Mouse (Mus musculus) stomach, postnatal 0 days (tissue): ENCODE results near the gene Olfr1382. TPM values are rescaled to one million over a fixed set of nuclear protein-coding genes. Genes with fewer than 3 reads are reported as not detected.
A peak's percentile ranks its signal among the peaks of the same experiment; 100 is the strongest.
"Not testable (repeated sequence)": the region's sequence is repeated elsewhere in the genome, so short reads cannot be mapped to it uniquely, and the experiment has no call there.

Source experiments
- ATAC-seq: fragments of 200-750 bp; cut with Nextera tagmentation; 2 replicates; pipeline ENCODE4 v1.8.0; 2017; ENCODE audit not compliant: low FRiP score, low TSS enrichment
- DNase-seq: peaks from one replicate; pipeline ENCODE4 v3.0.0-alpha.2; 2016; ENCODE audit warnings: low spot score
- H3K27ac ChIP-seq: fragments of 300-500 bp; sonication (generic); replicated peaks from 2 replicates; pipeline ENCODE4 v1.5.1; 2014; ENCODE audit warnings: mild to moderate bottlenecking, control low read depth
- H3K27me3 ChIP-seq: fragments of 300-500 bp; sonication (generic); 2 replicates; pipeline ENCODE4 v1.6.1; 2014; ENCODE audit warnings: low read length; ENCODE audit not compliant: control insufficient read depth, insufficient read depth
- H3K36me3 ChIP-seq: fragments of 300-500 bp; sonication (generic); 2 replicates; pipeline ENCODE4 v1.6.1; 2014; ENCODE audit warnings: low read length, mixed read lengths; ENCODE audit not compliant: control insufficient read depth, insufficient read depth
- H3K4me1 ChIP-seq: fragments of 300-500 bp; sonication (generic); replicated peaks from 2 replicates; pipeline ENCODE4 v1.6.1; 2014; ENCODE audit warnings: antibody characterized with exemption; ENCODE audit not compliant: control insufficient read depth, insufficient read depth
- H3K4me2 ChIP-seq: fragments of 300-500 bp; sonication (generic); replicated peaks from 2 replicates; pipeline ENCODE4 v1.6.1; 2014; ENCODE audit warnings: low read depth, mild to moderate bottlenecking, control low read depth, moderate library complexity
- H3K4me3 ChIP-seq: fragments of 300-500 bp; sonication (generic); 2 replicates; pipeline ENCODE4 v1.5.1; 2014; ENCODE audit warnings: low read depth, low read length, control low read depth
- H3K9ac ChIP-seq: fragments of 300-500 bp; sonication (generic); 2 replicates; pipeline ENCODE4 v1.6.1; 2014; ENCODE audit warnings: mild to moderate bottlenecking, low read length, control low read depth, mixed read lengths
- H3K9me3 ChIP-seq: fragments of 300-500 bp; sonication (generic); 2 replicates; pipeline ENCODE4 v1.6.1; 2016; ENCODE audit warnings: low read length; ENCODE audit not compliant: control insufficient read depth
- CTCF ChIP-seq: IDR thresholded peaks from 2 replicates; pipeline ENCODE4 v1.5.1; 2016; ENCODE audit warnings: antibody characterized with exemption, low read depth, mild to moderate bottlenecking, moderate library complexity
- WGBS: fragments of 180-500 bp; shearing (Covaris S2); extraction: QIAGEN DNeasy Blood & Tissue Kit; methylation state at CpG from one replicate; pipeline ENCODE4 v1.1.7; 2014; 5-methylcytosine and 5-hydroxymethylcytosine counted together
- polyA plus RNA-seq: library from polyadenylated mRNA; unstranded; fragments of >200 nt; fragmentation: Nextera tagmentation; extraction: Ambion mirVana; gene quantifications from 2 replicates; pipeline ENCODE4 v1.2.1, GENCODE M21; 2015

Gene Olfr1382
- polyA plus RNA-seq, 1 experiment from 2014 or later: not detected

DNA sequence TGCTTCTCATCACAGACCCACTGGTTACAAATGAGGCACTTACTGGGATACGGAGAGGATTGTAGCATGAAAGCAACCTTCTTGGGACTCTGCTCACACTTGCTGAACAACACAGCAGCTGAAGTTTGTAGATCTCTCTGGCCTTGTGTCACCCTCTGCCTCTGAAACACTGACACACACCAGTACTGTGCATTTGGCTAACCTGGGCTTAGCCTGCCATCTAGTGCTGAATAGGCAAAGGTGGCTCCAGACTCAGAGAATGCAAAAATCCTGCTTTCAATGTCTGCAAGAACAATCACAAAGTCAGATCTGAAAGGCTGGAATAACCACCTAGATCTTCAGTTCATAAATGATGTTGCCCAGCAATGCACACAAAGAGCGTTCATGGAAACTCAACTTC is 8.6 kb downstream of the Olfr1382 start:
- not testable (repeated sequence) for H3K4me2 ChIP-seq, H3K4me1 ChIP-seq, ATAC-seq, H3K9me3 ChIP-seq, H3K27me3 ChIP-seq, H3K27ac ChIP-seq, H3K9ac ChIP-seq, H3K36me3 ChIP-seq, H3K4me3 ChIP-seq, DNase-seq
- WGBS: 64% methylated on average over 2 of the region's 2 CpGs
- peak; percentile 67 for TF ChIP-seq CTCF

DNA sequence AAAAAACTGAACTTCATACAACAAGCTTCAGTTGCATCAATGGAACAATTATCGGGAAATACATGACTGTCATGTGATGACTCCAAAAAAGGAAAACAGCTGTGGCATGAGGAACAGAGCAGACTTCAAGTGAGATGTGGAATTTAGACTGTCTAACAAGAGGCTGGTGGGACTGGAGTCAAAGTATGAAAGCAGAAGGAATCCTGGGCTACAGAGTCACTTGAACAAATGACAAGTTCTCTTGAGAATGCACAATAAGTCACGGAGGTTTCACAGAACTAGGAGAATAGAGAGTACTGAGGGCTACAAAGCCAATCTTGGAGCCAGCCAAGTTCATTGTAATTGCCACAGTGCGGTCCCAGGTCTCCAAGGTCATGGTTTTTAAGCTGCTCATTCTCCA is 15.1 kb downstream of the Olfr1382 start, which contains the start of gene Olfr1381:
Gene Olfr1381 (plus strand): TSS at position 301 of the 400 bp plus-strand sequence.
- ATAC-seq, H3K9ac ChIP-seq, H3K4me1 ChIP-seq, H3K27me3 ChIP-seq, DNase-seq, H3K4me3 ChIP-seq, H3K36me3 ChIP-seq, H3K9me3 ChIP-seq, H3K4me2 ChIP-seq, H3K27ac ChIP-seq: not testable (repeated sequence)
- 76% methylated on average over 3 of the region's 3 CpGs for WGBS

DNA sequence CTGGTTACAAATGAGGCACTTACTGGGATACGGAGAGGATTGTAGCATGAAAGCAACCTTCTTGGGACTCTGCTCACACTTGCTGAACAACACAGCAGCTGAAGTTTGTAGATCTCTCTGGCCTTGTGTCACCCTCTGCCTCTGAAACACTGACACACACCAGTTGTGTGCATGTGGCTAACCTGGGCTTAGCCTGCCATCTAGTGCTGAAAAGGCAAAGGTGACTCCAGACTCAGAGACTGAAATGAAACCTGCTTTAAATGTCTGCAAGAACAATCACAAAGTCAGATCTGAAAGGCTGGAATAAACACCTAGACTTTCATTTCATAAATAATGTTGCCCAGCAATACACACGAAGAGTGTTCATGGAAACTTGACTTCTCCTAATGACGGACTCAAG is 26.0 kb downstream of the Olfr1382 start:
- not testable (repeated sequence) for H3K9me3 ChIP-seq, H3K4me2 ChIP-seq, DNase-seq, H3K27me3 ChIP-seq, H3K27ac ChIP-seq, H3K36me3 ChIP-seq, ATAC-seq, H3K4me3 ChIP-seq, H3K4me1 ChIP-seq, H3K9ac ChIP-seq
- peak; percentile 64 for TF ChIP-seq CTCF
- 54% methylated on average over 3 of the region's 3 CpGs for WGBS

DNA sequence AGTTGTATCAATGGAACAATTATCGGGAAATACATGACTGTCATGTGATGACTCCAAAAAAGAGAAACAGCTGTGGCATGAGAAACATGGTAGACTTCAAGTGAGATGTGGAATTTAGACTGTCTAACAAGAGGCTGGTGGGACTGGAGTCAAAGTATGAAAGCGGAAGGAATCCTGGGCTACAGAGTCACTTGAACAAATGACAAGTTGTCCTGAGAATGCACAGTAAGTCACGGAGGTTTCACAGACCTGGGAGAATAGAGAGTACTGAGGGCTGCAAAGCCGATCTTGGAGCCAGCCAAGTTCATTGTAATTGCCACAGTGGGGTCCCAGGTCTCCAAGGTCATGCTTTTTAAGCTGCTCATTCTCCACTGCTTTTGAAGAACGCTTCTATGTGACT is 28.5 kb downstream of the Olfr1382 start, which contains the start of gene Olfr1380:
Gene Olfr1380 (plus strand): TSS at position 301 of the 400 bp plus-strand sequence.
- H3K9ac ChIP-seq, H3K27me3 ChIP-seq, H3K4me2 ChIP-seq, H3K27ac ChIP-seq, DNase-seq, ATAC-seq, H3K9me3 ChIP-seq, H3K36me3 ChIP-seq, H3K4me3 ChIP-seq, H3K4me1 ChIP-seq: not testable (repeated sequence)
- WGBS: 78% methylated on average over 5 of the region's 5 CpGs

DNA sequence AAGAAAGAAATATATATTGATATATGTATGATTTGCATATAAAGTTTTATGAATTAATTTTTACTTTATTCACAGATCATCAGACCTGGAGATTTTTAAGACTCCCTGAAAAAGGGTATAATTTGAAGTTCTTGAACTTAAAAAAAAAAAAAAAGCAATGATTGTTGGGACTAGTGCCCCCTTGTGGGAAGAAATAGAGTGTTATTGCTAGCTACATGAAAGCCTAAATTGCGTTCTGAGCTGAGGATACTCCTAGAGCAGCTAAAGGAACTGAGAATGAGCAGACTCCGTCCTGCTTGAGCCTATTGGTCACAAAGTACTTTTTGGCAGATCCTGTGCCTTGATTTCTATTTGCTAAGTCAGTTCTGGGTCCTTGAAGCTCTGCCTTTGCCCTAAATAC is 47.0 kb downstream of the Olfr1382 start:
- not testable (repeated sequence) for H3K4me1 ChIP-seq, H3K27me3 ChIP-seq, DNase-seq, H3K4me2 ChIP-seq, H3K9me3 ChIP-seq, H3K36me3 ChIP-seq, H3K9ac ChIP-seq, H3K27ac ChIP-seq, H3K4me3 ChIP-seq, ATAC-seq
- WGBS: 32% methylated on average over 2 of the region's 2 CpGs
- TF ChIP-seq CTCF: peak; percentile 51

DNA sequence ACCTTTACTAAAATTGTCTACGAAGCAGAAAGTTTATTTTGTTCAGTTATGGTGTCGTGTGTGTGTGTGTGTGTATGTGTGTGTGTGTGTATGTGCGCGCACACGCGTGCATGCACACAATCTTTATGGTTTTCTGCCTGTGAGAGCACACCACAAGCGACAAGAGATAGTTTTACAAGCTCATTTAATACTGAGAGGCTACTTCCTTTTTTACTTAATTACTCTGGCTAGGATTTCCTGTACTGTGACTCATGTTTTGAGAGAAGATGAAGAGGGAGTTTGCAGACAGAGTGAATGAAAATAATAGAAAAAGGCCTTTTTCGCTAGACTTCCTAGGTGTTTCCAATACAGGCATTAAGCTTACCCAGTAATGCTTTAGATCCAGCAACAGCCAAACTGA is 52.4 kb downstream of the Olfr1382 start:
- H3K9me3 ChIP-seq, H3K27ac ChIP-seq, H3K4me3 ChIP-seq, H3K27me3 ChIP-seq, H3K4me1 ChIP-seq, ATAC-seq, H3K36me3 ChIP-seq, H3K9ac ChIP-seq, H3K4me2 ChIP-seq, DNase-seq: not testable (repeated sequence)
- WGBS: 77% methylated on average over 8 of the region's 8 CpGs

Other genes with a start within 250 kb of the Olfr1382 start
- gene Olfr1393, start 249.9 kb upstream of the Olfr1382 start, polyA plus RNA-seq: not detected in 2 replicates
- 0.10 TPM in 1 of 2 replicates, not detected in the other for gene Olfr1392, start 243.0 kb upstream of the Olfr1382 start, polyA plus RNA-seq
- not detected in 2 replicates for gene Olfr10, start 223.5 kb upstream of the Olfr1382 start, polyA plus RNA-seq
- not detected in 2 replicates for gene Olfr1391, start 205.5 kb upstream of the Olfr1382 start, polyA plus RNA-seq
- not detected in 2 replicates for gene Olfr1390, start 193.1 kb upstream of the Olfr1382 start, polyA plus RNA-seq
- not detected in 2 replicates for gene Olfr1389, start 105.2 kb upstream of the Olfr1382 start, polyA plus RNA-seq
- gene Olfr1388, start 91.6 kb upstream of the Olfr1382 start, polyA plus RNA-seq: 0.08 TPM in 1 of 2 replicates, not detected in the other
- 0.07 TPM in 1 of 2 replicates, not detected in the other for gene Olfr1387, start 72.9 kb upstream of the Olfr1382 start, polyA plus RNA-seq
- not detected in 2 replicates for gene Olfr1386, start 63.2 kb upstream of the Olfr1382 start, polyA plus RNA-seq
- not detected in 2 replicates for gene Olfr1385, start 39.2 kb upstream of the Olfr1382 start, polyA plus RNA-seq
- gene Olfr1384, start 21.5 kb upstream of the Olfr1382 start, polyA plus RNA-seq: 0.06 TPM in 1 of 2 replicates, not detected in the other
- gene Olfr1383, start 8.6 kb upstream of the Olfr1382 start, polyA plus RNA-seq: 0.02 TPM in 1 of 2 replicates, not detected in the other
- not detected in 2 replicates for gene Olfr1381, start 15.2 kb downstream of the Olfr1382 start, polyA plus RNA-seq
- gene Olfr1380, start 28.6 kb downstream of the Olfr1382 start, polyA plus RNA-seq: not detected in 2 replicates
- gene Flt4, start 81.0 kb downstream of the Olfr1382 start, polyA plus RNA-seq: 1.4 and 1.5 TPM in 2 replicates
- 3.6 and 3.9 TPM in 2 replicates for gene Scgb3a1, start 135.4 kb downstream of the Olfr1382 start, polyA plus RNA-seq
- gene Cnot6, start 184.5 kb downstream of the Olfr1382 start, polyA plus RNA-seq: 29.1 and 29.6 TPM in 2 replicates